Mouse (Mus musculus): ENCODE measurements around the gene Gemin7. TPM values are rescaled to one million over a fixed set of nuclear protein-coding genes. Genes with fewer than 3 reads are reported as not detected.

Gene Gemin7
- polyA plus RNA-seq, 1 experiment from 2014 or later: 151 TPM

GRCm38 (mm10) chr7:19586269-19586668 is 8.9 kb upstream of the Gemin7 start:
- no peak overlapping the region for H3K4me2 ChIP-seq (ENCODE audit: low read depth, low read length, severe bottlenecking)
- peaks cover 42% of the 10 kb centered on the region for H3K36me3 ChIP-seq (ENCODE audit: control insufficient read depth, insufficient read depth, low read length)
- no peak overlapping the region for H3K27ac ChIP-seq (ENCODE audit: low read depth, low read length)
- H3K4me1 ChIP-seq (replicated peaks; ENCODE audit: control insufficient read depth, insufficient read depth, low read length): no peaks in the 10 kb centered on the region
- WGBS: 75% methylated on average over 46 of the region's 46 CpGs
- DNase-seq (ENCODE audit: low spot score): no peak
- no peaks in the 10 kb centered on the region for H3K9me3 ChIP-seq (ENCODE audit: control insufficient read depth, low read length)
- H3K27me3 ChIP-seq (ENCODE audit: control insufficient read depth, insufficient read depth, low read length): no peaks in the 10 kb centered on the region
- H3K4me3 ChIP-seq (ENCODE audit: low read depth, low read length): no peak overlapping the region
- ATAC-seq (replicated peaks; ENCODE audit: low FRiP score): no peak
- no peak overlapping the region for H3K9ac ChIP-seq (ENCODE audit: low read length)

GRCm38 (mm10) chr7:19580634-19581033 is 3.2 kb upstream of the Gemin7 start:
- no peak overlapping the region for H3K9ac ChIP-seq (ENCODE audit: low read length)
- H3K4me2 ChIP-seq (ENCODE audit: low read depth, low read length, severe bottlenecking): no peak overlapping the region
- H3K27ac ChIP-seq (ENCODE audit: low read depth, low read length): no peak overlapping the region
- H3K4me3 ChIP-seq (ENCODE audit: low read depth, low read length): no peak overlapping the region
- DNase-seq (ENCODE audit: low spot score) (no peak), ATAC-seq (replicated peaks; ENCODE audit: low FRiP score) (no peak)
- H3K27me3 ChIP-seq (ENCODE audit: control insufficient read depth, insufficient read depth, low read length): peaks cover 32% of the 10 kb centered on the region
- peaks cover 13% of the 10 kb centered on the region for H3K36me3 ChIP-seq (ENCODE audit: control insufficient read depth, insufficient read depth, low read length)
- H3K9me3 ChIP-seq (ENCODE audit: control insufficient read depth, low read length): no peaks in the 10 kb centered on the region
- WGBS: 84% methylated on average over 8 of the region's 8 CpGs
- peaks cover 8% of the 10 kb centered on the region; the same call in 1 of the 2 replicates for H3K4me1 ChIP-seq (replicated peaks; ENCODE audit: control insufficient read depth, insufficient read depth, low read length)

GRCm38 (mm10) chr7:19579751-19580150 is 2.4 kb upstream of the Gemin7 start:
- ATAC-seq (replicated peaks; ENCODE audit: low FRiP score) (no peak), DNase-seq (ENCODE audit: low spot score) (no peak)
- Histone ChIP-seq H3K9ac (ENCODE audit: low read length) (no peak overlapping the region), H3K27me3 (ENCODE audit: control insufficient read depth, insufficient read depth, low read length) (peaks cover 34% of the 10 kb centered on the region), H3K9me3 (ENCODE audit: control insufficient read depth, low read length) (no peaks in the 10 kb centered on the region), H3K4me2 (ENCODE audit: low read depth, low read length, severe bottlenecking) (no peak overlapping the region), H3K4me3 (ENCODE audit: low read depth, low read length) (no peak overlapping the region), H3K4me1 (replicated peaks; ENCODE audit: control insufficient read depth, insufficient read depth, low read length) (peaks cover 8% of the 10 kb centered on the region; the same call in 1 of the 2 replicates), H3K36me3 (ENCODE audit: control insufficient read depth, insufficient read depth, low read length) (peaks cover 7% of the 10 kb centered on the region), H3K27ac (ENCODE audit: low read depth, low read length) (no peak overlapping the region)
- WGBS: 82% methylated on average over 10 of the region's 10 CpGs

- H3K4me1 ChIP-seq (replicated peaks; ENCODE audit: control insufficient read depth, insufficient read depth, low read length): peaks cover 8% of the 10 kb centered on the region; the same call in 1 of the 2 replicates
- no peak overlapping the region for H3K27ac ChIP-seq (ENCODE audit: low read depth, low read length)
- H3K9me3 ChIP-seq (ENCODE audit: control insufficient read depth, low read length): no peaks in the 10 kb centered on the region
- H3K4me2 ChIP-seq (ENCODE audit: low read depth, low read length, severe bottlenecking): no peak overlapping the region
- 66% methylated on average over 4 of the region's 4 CpGs for WGBS
- peaks cover 36% of the 10 kb centered on the region for H3K27me3 ChIP-seq (ENCODE audit: control insufficient read depth, insufficient read depth, low read length)
- H3K4me3 ChIP-seq (ENCODE audit: low read depth, low read length): no peak overlapping the region
- DNase-seq (ENCODE audit: low spot score) (no peak), ATAC-seq (replicated peaks; ENCODE audit: low FRiP score) (no peak)
- H3K9ac ChIP-seq (ENCODE audit: low read length): no peak overlapping the region
- H3K36me3 ChIP-seq (ENCODE audit: control insufficient read depth, insufficient read depth, low read length): no peaks in the 10 kb centered on the region; the same call in 1 of the 2 replicates
These were observed 1.0 kb upstream of the Gemin7 start for GRCm38 (mm10) chr7:19578436-19578835.

GRCm38 (mm10) chr7:19577877-19578414 is 551 bp upstream of the Gemin7 start:
- no peak for DNase-seq (ENCODE audit: low spot score)

GRCm38 (mm10) chr7:19575559-19575958 is 1.8 kb downstream of the Gemin7 start:
- Histone ChIP-seq H3K4me3 (ENCODE audit: low read depth, low read length) (no peak overlapping the region), H3K4me1 (replicated peaks; ENCODE audit: control insufficient read depth, insufficient read depth, low read length) (peaks cover 13% of the 10 kb centered on the region), H3K27ac (ENCODE audit: low read depth, low read length) (no peak overlapping the region), H3K9ac (ENCODE audit: low read length) (no peak overlapping the region), H3K27me3 (ENCODE audit: control insufficient read depth, insufficient read depth, low read length) (peaks cover 36% of the 10 kb centered on the region), H3K4me2 (ENCODE audit: low read depth, low read length, severe bottlenecking) (no peak overlapping the region), H3K9me3 (ENCODE audit: control insufficient read depth, low read length) (no peaks in the 10 kb centered on the region), H3K36me3 (ENCODE audit: control insufficient read depth, insufficient read depth, low read length) (no peaks in the 10 kb centered on the region)
- WGBS: 66% methylated on average over 3 of the region's 3 CpGs
- ATAC-seq (replicated peaks; ENCODE audit: low FRiP score) (no peak), DNase-seq (ENCODE audit: low spot score) (no peak)

More at GRCm38 (mm10) chr7:19577877-19578414, 551 bp upstream of the Gemin7 start:
- Histone ChIP-seq H3K9me3 (ENCODE audit: control insufficient read depth, low read length) (no peaks in the 10 kb centered on the region), H3K9ac (ENCODE audit: low read length) (no peak overlapping the region), H3K36me3 (ENCODE audit: control insufficient read depth, insufficient read depth, low read length) (no peaks in the 10 kb centered on the region), H3K27ac (ENCODE audit: low read depth, low read length) (no peak overlapping the region), H3K4me3 (ENCODE audit: low read depth, low read length) (peak overlapping the region; percentile 29), H3K27me3 (ENCODE audit: control insufficient read depth, insufficient read depth, low read length) (peaks cover 36% of the 10 kb centered on the region), H3K4me2 (ENCODE audit: low read depth, low read length, severe bottlenecking) (peak overlapping the region; percentile 55), H3K4me1 (replicated peaks; ENCODE audit: control insufficient read depth, insufficient read depth, low read length) (peaks cover 8% of the 10 kb centered on the region; the same call in 1 of the 2 replicates)
- 17% methylated on average over 10 of the region's 10 CpGs for WGBS
- no peak for ATAC-seq (replicated peaks; ENCODE audit: low FRiP score)

- ATAC-seq (replicated peaks; ENCODE audit: low FRiP score) (no peak), DNase-seq (ENCODE audit: low spot score) (no peak)
- H3K27ac ChIP-seq (ENCODE audit: low read depth, low read length): no peak overlapping the region
- peaks cover 33% of the 10 kb centered on the region for H3K27me3 ChIP-seq (ENCODE audit: control insufficient read depth, insufficient read depth, low read length)
- H3K9me3 ChIP-seq (ENCODE audit: control insufficient read depth, low read length): no peaks in the 10 kb centered on the region
- WGBS: 25% methylated on average over 16 of the region's 16 CpGs
- peak overlapping the region; percentile 77 for H3K4me2 ChIP-seq (ENCODE audit: low read depth, low read length, severe bottlenecking)
- H3K4me1 ChIP-seq (replicated peaks; ENCODE audit: control insufficient read depth, insufficient read depth, low read length): peaks cover 13% of the 10 kb centered on the region
- no peaks in the 10 kb centered on the region for H3K36me3 ChIP-seq (ENCODE audit: control insufficient read depth, insufficient read depth, low read length)
- peak overlapping the region; percentile 74 for H3K9ac ChIP-seq (ENCODE audit: low read length)
- peak overlapping the region; percentile 58 for H3K4me3 ChIP-seq (ENCODE audit: low read depth, low read length)
These were observed 3.6 kb downstream of the Gemin7 start for GRCm38 (mm10) chr7:19573776-19574140.

- peak; percentile 86 for ATAC-seq (replicated peaks; ENCODE audit: low FRiP score)
- peak; percentile 95 for DNase-seq (ENCODE audit: low spot score)
- H3K36me3 ChIP-seq (ENCODE audit: control insufficient read depth, insufficient read depth, low read length): no peaks in the 10 kb centered on the region
- H3K4me2 ChIP-seq (ENCODE audit: low read depth, low read length, severe bottlenecking): peak overlapping the region; percentile 77
- H3K27me3 ChIP-seq (ENCODE audit: control insufficient read depth, insufficient read depth, low read length): peaks cover 27% of the 10 kb centered on the region
- H3K9ac ChIP-seq (ENCODE audit: low read length): peak overlapping the region; percentile 74
- H3K4me3 ChIP-seq (ENCODE audit: low read depth, low read length): peak overlapping the region; percentile 58
- peak overlapping the region; percentile 8; the same call in 1 of the 2 replicates for H3K27ac ChIP-seq (ENCODE audit: low read depth, low read length)
- H3K9me3 ChIP-seq (ENCODE audit: control insufficient read depth, low read length): no peaks in the 10 kb centered on the region
- WGBS: under 1% methylated on average over 53 of the region's 53 CpGs
- peaks cover 13% of the 10 kb centered on the region for H3K4me1 ChIP-seq (replicated peaks; ENCODE audit: control insufficient read depth, insufficient read depth, low read length)
These were observed 4.2 kb downstream of the Gemin7 start for GRCm38 (mm10) chr7:19572926-19573775.

Data from forebrain, embryonic 11.5 days (tissue).